Mouse (Mus musculus) intestine, embryonic 15.5 days (tissue): Measurements from ENCODE around the gene Hist1h2bj. TPM values are rescaled to one million over a fixed set of nuclear protein-coding genes. Genes with fewer than 3 reads are reported as not detected.
"Not testable (repeated sequence)": the region's sequence is repeated elsewhere in the genome, so short reads cannot be mapped to it uniquely, and the experiment has no call there.

Experiments
- ATAC-seq: fragments of 200-750 bp; cut with Nextera tagmentation; 2 replicates; pipeline ENCODE4 v1.8.0; 2017; ENCODE audit warnings: moderate TSS enrichment, moderate library complexity
- H3K27ac ChIP-seq: fragments of 300-500 bp; sonication (generic); 2 replicates; pipeline ENCODE4 v1.5.1; 2015; ENCODE audit warnings: mild to moderate bottlenecking, inconsistent platforms
- H3K27me3 ChIP-seq: fragments of 300-500 bp; sonication (generic); replicated peaks from 2 replicates; pipeline ENCODE4 v1.6.1; 2015; ENCODE audit warnings: inconsistent platforms
- H3K36me3 ChIP-seq: fragments of 300-500 bp; sonication (generic); 2 replicates; pipeline ENCODE4 v1.6.1; 2015; ENCODE audit warnings: inconsistent platforms
- H3K4me1 ChIP-seq: fragments of 300-500 bp; sonication (generic); replicated peaks from 2 replicates; pipeline ENCODE4 v1.6.1; 2015; ENCODE audit warnings: inconsistent platforms
- H3K4me2 ChIP-seq: fragments of 300-500 bp; sonication (generic); replicated peaks from 2 replicates; pipeline ENCODE4 v1.6.1; 2015; ENCODE audit warnings: mild to moderate bottlenecking, inconsistent platforms
- H3K4me3 ChIP-seq: fragments of 300-500 bp; sonication (generic); replicated peaks from 2 replicates; pipeline ENCODE4 v1.5.1; 2015; ENCODE audit warnings: inconsistent platforms
- H3K9ac ChIP-seq: fragments of 300-500 bp; sonication (generic); 2 replicates; pipeline ENCODE4 v1.6.1; 2015; ENCODE audit warnings: inconsistent platforms
- H3K9me3 ChIP-seq: fragments of 300-500 bp; sonication (generic); 2 replicates; pipeline ENCODE4 v1.6.1; 2016; ENCODE audit warnings: inconsistent platforms
- WGBS: fragments of 180-500 bp; shearing (Covaris S2); methylation state at CpG from one replicate; pipeline ENCODE4 v1.1.7; 2015; 5-methylcytosine and 5-hydroxymethylcytosine counted together
- polyA plus RNA-seq: library from polyadenylated mRNA; unstranded; fragments of >200 nt; fragmentation: Nextera tagmentation; extraction: Ambion mirVana; gene quantifications from 2 replicates; pipeline ENCODE4 v1.2.1, GENCODE M21; 2015

Gene Hist1h2bj
- polyA plus RNA-seq, 1 experiment from 2014 or later, result 9.9 TPM

GRCm38 (mm10) chr13:22044432-22045155 lies 1.6 kb downstream of the Hist1h2bj start:
- no peak overlapping the region for H3K9ac ChIP-seq
- peaks cover 6% of the 10 kb centered on the region; the same call in 1 of the 2 replicates for H3K4me1 ChIP-seq
- whole genome bisulfite sequencing, result 88% methylated on average over 6 of the region's 6 CpGs
- H3K27me3 ChIP-seq, result no peaks in the 10 kb centered on the region
- no peaks in the 10 kb centered on the region for H3K36me3 ChIP-seq
- H3K4me3 ChIP-seq, result 0 out of 2 replicates have a peak overlapping the region, but pooled peaks have one; percentile 2
- H3K9me3 ChIP-seq, result no peaks in the 10 kb centered on the region
- no peak for ATAC-seq
- peak overlapping the region; percentile 10; the same call in 1 of the 2 replicates for H3K4me2 ChIP-seq
- H3K27ac ChIP-seq, result no peak overlapping the region

- Histone ChIP-seq H3K36me3 (no peaks in the 10 kb centered on the region), H3K27ac (no peak overlapping the region), H3K4me3 (no peak overlapping the region), H3K27me3 (no peaks in the 10 kb centered on the region), H3K9ac (no peak overlapping the region), H3K9me3 (no peaks in the 10 kb centered on the region), H3K4me2 (no peak overlapping the region), H3K4me1 (peaks cover 4% of the 10 kb centered on the region; the same call in 1 of the 2 replicates)
- WGBS, result 53% methylated on average over 2 of the region's 2 CpGs
- ATAC-seq, result no peak
Measured at GRCm38 (mm10) chr13:22045311-22045710, 2.3 kb downstream of the Hist1h2bj start.

GRCm38 (mm10) chr13:22049041-22049440 lies 6.0 kb downstream of the Hist1h2bj start:
- ATAC-seq, result no peak
- Histone ChIP-seq H3K4me1 (peaks cover 4% of the 10 kb centered on the region; the same call in 1 of the 2 replicates), H3K4me3 (no peak overlapping the region), H3K36me3 (no peaks in the 10 kb centered on the region), H3K9me3 (no peaks in the 10 kb centered on the region), H3K27me3 (no peaks in the 10 kb centered on the region), H3K4me2 (no peak overlapping the region), H3K9ac (no peak overlapping the region), H3K27ac (no peak overlapping the region)
- 87% methylated on average over 2 of the region's 2 CpGs for WGBS

- Histone ChIP-seq H3K4me1 (no peaks in the 10 kb centered on the region), H3K9me3 (no peaks in the 10 kb centered on the region), H3K36me3 (no peaks in the 10 kb centered on the region), H3K27me3 (no peaks in the 10 kb centered on the region), H3K9ac (0 out of 2 replicates have a peak overlapping the region, but pooled peaks have one; percentile 20), H3K27ac (peak overlapping the region; percentile 88), H3K4me3 (peak overlapping the region; percentile 50), H3K4me2 (peak overlapping the region; percentile 68)
- ATAC-seq, result no peak
- WGBS, result 2% methylated on average over 14 of the region's 14 CpGs
Measured at GRCm38 (mm10) chr13:22049737-22050440, 6.9 kb downstream of the Hist1h2bj start.

GRCm38 (mm10) chr13:22050591-22051522 lies 7.8 kb downstream of the Hist1h2bj start:
- WGBS, result under 1% methylated on average over 52 of the region's 52 CpGs

GRCm38 (mm10) chr13:22051523-22051859 lies 8.5 kb downstream of the Hist1h2bj start:
- Histone ChIP-seq H3K4me1 (no peaks in the 10 kb centered on the region), H3K27ac (peak overlapping the region; percentile 88; the same call in 1 of the 2 replicates), H3K27me3 (no peaks in the 10 kb centered on the region), H3K9me3 (no peaks in the 10 kb centered on the region), H3K9ac (peak overlapping the region; percentile 47), H3K4me2 (peak overlapping the region; percentile 68), H3K36me3 (no peaks in the 10 kb centered on the region), H3K4me3 (peak overlapping the region; percentile 50)
- ATAC-seq, result peak; percentile 26; the same call in 1 of the 2 replicates
- WGBS, result 12% methylated on average over 5 of the region's 5 CpGs

More at GRCm38 (mm10) chr13:22050591-22051522, 7.8 kb downstream of the Hist1h2bj start:
- H3K4me1 ChIP-seq, result no peaks in the 10 kb centered on the region
- H3K36me3 ChIP-seq, result no peaks in the 10 kb centered on the region
- ATAC-seq, result peak; percentile 98
- peak overlapping the region; percentile 88 for H3K27ac ChIP-seq
- no peaks in the 10 kb centered on the region for H3K9me3 ChIP-seq
- H3K4me2 ChIP-seq, result peak overlapping the region; percentile 68
- H3K4me3 ChIP-seq, result peak overlapping the region; percentile 50
- H3K9ac ChIP-seq, result peak overlapping the region; percentile 47
- H3K27me3 ChIP-seq, result no peaks in the 10 kb centered on the region

- Histone ChIP-seq H3K27ac (no peak overlapping the region), H3K4me2 (no peak overlapping the region), H3K36me3 (no peaks in the 10 kb centered on the region), H3K9me3 (no peaks in the 10 kb centered on the region), H3K4me1 (no peaks in the 10 kb centered on the region), H3K27me3 (no peaks in the 10 kb centered on the region), H3K4me3 (no peak overlapping the region), H3K9ac (no peak overlapping the region)
- ATAC-seq, result no peak
- WGBS, result 89% methylated on average over 1 of the region's 1 CpGs
Measured at GRCm38 (mm10) chr13:22053754-22054153, 10.7 kb downstream of the Hist1h2bj start.

GRCm38 (mm10) chr13:22061422-22061821 lies 18.4 kb downstream of the Hist1h2bj start:
- Histone ChIP-seq H3K27me3 (no peaks in the 10 kb centered on the region), H3K36me3 (no peaks in the 10 kb centered on the region), H3K4me1 (no peaks in the 10 kb centered on the region), H3K9me3 (no peaks in the 10 kb centered on the region), H3K27ac (no peak overlapping the region), H3K4me3 (no peak overlapping the region), H3K9ac (no peak overlapping the region), H3K4me2 (no peak overlapping the region)
- no peak for ATAC-seq
- WGBS, result 77% methylated on average over 1 of the region's 1 CpGs

GRCm38 (mm10) chr13:22063468-22063867 lies 20.5 kb downstream of the Hist1h2bj start:
- Histone ChIP-seq H3K4me2 (no peak overlapping the region), H3K9ac (no peak overlapping the region), H3K36me3 (no peaks in the 10 kb centered on the region), H3K27ac (no peak overlapping the region), H3K27me3 (no peaks in the 10 kb centered on the region), H3K4me3 (no peak overlapping the region), H3K4me1 (no peaks in the 10 kb centered on the region), H3K9me3 (no peaks in the 10 kb centered on the region)
- peak; percentile 51; the same call in 1 of the 2 replicates for ATAC-seq
- 44% methylated on average over 1 of the region's 1 CpGs for WGBS

- H3K9me3 ChIP-seq, ATAC-seq: not testable (repeated sequence)
- 76% methylated on average over 1 of the region's 1 CpGs for WGBS
Measured at GRCm38 (mm10) chr13:22084140-22084539, 41.1 kb downstream of the Hist1h2bj start, which contains the start of gene Vmn1r188. TSS of gene Vmn1r188 (plus strand) at chr13:22084440.

More at GRCm38 (mm10) chr13:22084140-22084539, 41.1 kb downstream of the Hist1h2bj start, which contains the start of gene Vmn1r188:
- not testable (repeated sequence) for H3K4me2 ChIP-seq, H3K27ac ChIP-seq, H3K4me3 ChIP-seq, H3K36me3 ChIP-seq, H3K4me1 ChIP-seq, H3K9ac ChIP-seq, H3K27me3 ChIP-seq
